Mouse (Mus musculus) olfactory bulb, adult 2 months (tissue): Measurements from ENCODE around the gene Adamtsl1.

Experiments
- CTCF ChIP-seq: fragments of 200-500 bp; IDR thresholded peaks from 2 replicates; pipeline ENCODE4 v1.5.1; 2012; ENCODE audit warnings: low read depth, mild to moderate bottlenecking, low read length, moderate library complexity; ENCODE audit not compliant: insufficient read depth
- POLR2A ChIP-seq: fragments of 200-500 bp; IDR thresholded peaks from 2 replicates; pipeline ENCODE4 v1.6.1; 2012; ENCODE audit warnings: mild to moderate bottlenecking, low read depth, low read length, moderate library complexity; ENCODE audit not compliant: insufficient read depth

GRCm38 (mm10) chr4:86077355-86077754 is 563.4 kb downstream of the Adamtsl1 start:
- TF ChIP-seq CTCF: no peak
- no peak for TF ChIP-seq POLR2A
